16 mouse cellular contexts compared by ENCODE assay signal in the genomic region with DNA sequence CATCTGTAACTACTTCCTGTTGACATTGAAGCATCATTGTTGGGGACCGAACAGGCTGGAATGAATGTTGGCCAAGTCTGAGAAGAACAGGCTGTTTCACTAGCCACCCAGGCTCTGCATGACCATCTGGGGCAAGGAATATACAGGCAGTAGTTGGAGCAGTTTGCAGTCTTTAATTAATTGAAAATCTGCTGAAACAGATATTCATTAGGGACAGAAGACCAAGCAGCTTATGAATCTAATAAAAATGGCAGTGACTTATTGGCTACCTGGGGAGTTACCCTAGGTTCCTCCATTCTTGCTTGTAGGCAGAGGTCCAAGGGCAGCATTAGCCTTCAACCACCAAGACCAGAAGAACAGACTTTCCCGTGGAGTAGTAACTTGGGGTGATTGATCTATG.
"Had no signal": no experiment of that assay in that cellular context is flagged by ENCODE, and none has a peak within 500 bp of the region (broad histone marks: within the 10 kb centered on the region; RNA-seq: fewer than 3 reads in every experiment).

No protein-coding gene starts in this region.

- H3K27me3 ChIP-seq: liver, embryonic 13.5 days; midbrain, embryonic 15.5 days; neural tube, embryonic 13.5 days; stomach, embryonic 15.5 days had no signal

- H3K4me2 ChIP-seq: liver, embryonic 13.5 days; midbrain, embryonic 11.5 days; midbrain, embryonic 15.5 days; neural tube, embryonic 13.5 days; stomach, embryonic 15.5 days had no signal

- H3K27ac ChIP-seq: liver, embryonic 13.5 days; midbrain, embryonic 15.5 days; neural tube, embryonic 13.5 days; stomach, embryonic 15.5 days had no signal

- H3K9me3 ChIP-seq: liver, embryonic 13.5 days; midbrain, embryonic 15.5 days; neural tube, embryonic 13.5 days; stomach, embryonic 15.5 days had no signal

- H3K36me3 ChIP-seq: liver, embryonic 13.5 days; midbrain, embryonic 15.5 days; neural tube, embryonic 13.5 days; stomach, embryonic 15.5 days had no signal

- H3K4me3 ChIP-seq: liver, embryonic 13.5 days; midbrain, embryonic 15.5 days; myocyte; neural tube, embryonic 13.5 days; stomach, embryonic 15.5 days had no signal

- DNase-seq: kidney, adult 9 months; kidney, postnatal 14 days; kidney, postnatal 4 days; liver, embryonic 13.5 days; lung, adult 2 months; lung, postnatal 14 days; lung, postnatal 4 days; retina, postnatal 1 day; right cerebral cortex, postnatal 25 days; spleen, adult 18-20 months; thymus, postnatal 25 days had no signal

- H3K4me1 ChIP-seq: liver, embryonic 13.5 days; midbrain, embryonic 15.5 days; neural tube, embryonic 13.5 days; stomach, embryonic 15.5 days had no signal

- H3K9ac ChIP-seq: liver, embryonic 13.5 days; midbrain, embryonic 15.5 days; neural tube, embryonic 13.5 days; stomach, embryonic 15.5 days had no signal

- ATAC-seq: midbrain, embryonic 15.5 days had no signal
